Mouse (Mus musculus) heart, adult 18-20 months (tissue): Measurements from ENCODE around the gene Hmgb3. TPM values are rescaled to one million over a fixed set of nuclear protein-coding genes. Genes with fewer than 3 reads are reported as not detected.
A peak's percentile ranks its signal among the peaks of the same experiment; 100 is the strongest.

Source experiments
- DNase-seq, 2 experiments: peaks; one replicate each; pipeline ENCODE4 v3.0.0; 2021 to 2022; ENCODE audit warnings: mixed read lengths in 1 of 2
- microRNA-seq, 2 experiments: library from miRNA; unstranded; fragments of <30 nt; microRNA quantifications; one replicate each; pipeline ENCODE4 v1.2.0; 2022
- total RNA-seq, 2 experiments: library from RNA; stranded (reverse); gene quantifications; 2 replicates each; pipeline ENCODE4 v1.2.3; 2021

Hmgb3 gene
- total RNA-seq, 2 experiments from 2014 or later, result 59.8 to 74.9 TPM

DNA sequence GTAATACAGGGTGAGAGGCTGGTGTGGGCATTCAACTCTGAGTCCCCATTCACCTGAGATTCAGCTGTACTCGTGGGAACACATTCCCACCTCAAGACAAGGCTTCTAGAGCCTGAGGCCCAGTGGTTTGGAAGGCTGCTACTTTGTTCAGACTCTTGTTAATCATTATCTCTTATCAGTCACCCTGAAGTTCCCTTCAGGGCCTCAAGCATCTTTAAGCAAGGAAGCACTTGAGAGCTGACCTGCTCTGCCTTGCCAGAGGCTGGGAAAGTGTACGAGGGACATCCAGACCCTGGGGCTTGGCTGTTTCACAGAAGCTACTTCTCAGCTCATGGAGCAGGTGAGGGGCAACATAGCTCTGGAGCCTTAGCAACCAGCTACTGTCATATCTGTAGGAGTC lies 19.8 kb downstream of the Hmgb3 start:
- DNase-seq, result no peak

DNA sequence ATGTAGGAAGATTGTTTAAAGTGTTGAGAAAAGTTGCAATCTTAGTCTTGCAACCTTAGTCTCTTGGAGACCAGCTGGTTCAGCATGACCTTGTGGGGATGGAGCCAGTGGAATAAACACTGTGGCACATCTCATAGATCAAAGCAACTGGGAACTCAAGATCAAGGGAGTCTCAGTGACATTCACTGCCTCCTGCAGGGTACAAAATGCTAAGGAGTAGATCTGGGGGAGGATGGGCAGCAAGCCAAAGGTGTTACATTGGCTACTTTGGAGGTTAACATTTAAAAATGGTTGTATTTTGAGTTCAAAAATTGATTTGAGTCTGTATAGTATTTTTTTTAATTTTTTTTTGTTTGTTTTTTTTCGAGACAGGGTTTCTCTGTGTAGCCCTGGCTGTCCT lies 33.5 kb downstream of the Hmgb3 start:
- no peak for DNase-seq

DNA sequence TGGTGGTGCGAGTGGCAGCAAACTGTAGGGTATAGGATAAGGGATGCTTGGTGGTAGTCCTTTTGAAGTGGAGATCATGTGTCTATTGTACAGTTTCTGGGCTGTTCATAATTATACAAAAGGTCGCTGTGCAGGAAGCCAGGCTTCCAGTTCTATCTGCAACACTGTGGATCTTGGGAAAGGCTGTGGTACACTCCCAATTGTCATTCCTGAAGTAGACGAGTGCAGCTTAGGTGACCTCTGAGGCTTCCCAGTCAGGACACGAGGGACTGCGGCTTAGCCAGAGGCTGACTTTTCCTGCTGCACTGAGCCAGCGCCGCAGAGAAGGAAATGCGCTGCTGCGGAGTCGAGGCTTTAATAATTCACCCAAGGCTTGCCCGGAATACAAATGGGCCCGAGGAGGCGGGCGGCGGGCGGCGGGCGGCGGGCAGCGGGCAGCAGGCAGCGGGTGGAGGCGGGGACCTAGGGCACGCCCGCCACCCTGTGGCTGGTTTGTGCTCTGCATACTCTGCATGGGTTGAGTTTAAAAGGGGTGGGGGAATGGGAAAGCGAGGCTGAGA lies 45.4 kb downstream of the Hmgb3 start:
- peak; percentile 28 to 56 for DNase-seq

Small RNA genes lying within 50 kb of the gene (microRNA-seq; reads per million reads assigned to microRNA genes)
- 0 reads per million in 2 experiments for gene Gm23945

Other genes starting within 250 kb of the Hmgb3 start
- gene Mtmr1, start 191.2 kb upstream of the Hmgb3 start, total RNA-seq, result 10 to 100 TPM; 25.4 to 25.8 TPM
- 10 to 100 TPM; 62.7 to 69.8 TPM for gene Cd99l2, start 63.1 kb upstream of the Hmgb3 start, total RNA-seq
- gene Gpr50, start 107.7 kb downstream of the Hmgb3 start, total RNA-seq, result not detected